Mouse (Mus musculus): Measurements from ENCODE around the gene Rufy1. TPM values are rescaled to one million over a fixed set of nuclear protein-coding genes. Genes with fewer than 3 reads are reported as not detected.

The Rufy1 gene
- polyA plus RNA-seq, 1 experiment from 2014 or later = 27.2 TPM

DNA sequence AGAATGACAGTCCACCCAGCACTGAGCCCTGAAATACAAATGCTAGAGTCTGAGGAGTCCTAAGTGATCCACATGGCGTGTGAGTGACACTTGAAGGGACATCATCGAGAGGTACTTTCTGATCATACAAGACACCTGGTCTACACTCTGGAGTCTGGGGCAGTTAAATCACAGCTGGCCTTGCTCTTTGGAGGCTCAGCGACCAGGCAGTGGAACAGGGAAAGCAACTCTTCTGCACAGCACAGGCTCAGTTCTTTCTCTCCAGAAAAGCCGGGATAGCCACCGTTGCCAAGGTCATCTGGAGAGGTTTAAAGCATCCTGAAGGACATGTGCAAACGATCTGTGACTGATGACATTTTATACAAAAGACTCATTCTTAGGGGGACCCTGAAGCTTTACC lies 23.7 kb downstream of the Rufy1 start:
- H3K27me3 ChIP-seq (replicated peaks; ENCODE audit: control insufficient read depth, insufficient read depth, low read length) = no peaks in the 10 kb centered on the region
- no peak overlapping the region for H3K27ac ChIP-seq (ENCODE audit: low read depth, low read length)
- H3K4me3 ChIP-seq (ENCODE audit: low read depth, low read length) = no peak overlapping the region
- no peak for DNase-seq (ENCODE audit: low spot score)
- no peak for ATAC-seq
- H3K9ac ChIP-seq (ENCODE audit: low read length) = no peak overlapping the region
- H3K4me2 ChIP-seq (ENCODE audit: low read length) = no peak overlapping the region
- 83% methylated on average over 6 of the region's 6 CpGs for WGBS
- peaks cover 59% of the 10 kb centered on the region for H3K36me3 ChIP-seq (ENCODE audit: control insufficient read depth, insufficient read depth, low read length)
- H3K4me1 ChIP-seq (ENCODE audit: control insufficient read depth, insufficient read depth, low read length) = no peaks in the 10 kb centered on the region
- no peaks in the 10 kb centered on the region for H3K9me3 ChIP-seq (replicated peaks; ENCODE audit: control insufficient read depth, low read length)

DNA sequence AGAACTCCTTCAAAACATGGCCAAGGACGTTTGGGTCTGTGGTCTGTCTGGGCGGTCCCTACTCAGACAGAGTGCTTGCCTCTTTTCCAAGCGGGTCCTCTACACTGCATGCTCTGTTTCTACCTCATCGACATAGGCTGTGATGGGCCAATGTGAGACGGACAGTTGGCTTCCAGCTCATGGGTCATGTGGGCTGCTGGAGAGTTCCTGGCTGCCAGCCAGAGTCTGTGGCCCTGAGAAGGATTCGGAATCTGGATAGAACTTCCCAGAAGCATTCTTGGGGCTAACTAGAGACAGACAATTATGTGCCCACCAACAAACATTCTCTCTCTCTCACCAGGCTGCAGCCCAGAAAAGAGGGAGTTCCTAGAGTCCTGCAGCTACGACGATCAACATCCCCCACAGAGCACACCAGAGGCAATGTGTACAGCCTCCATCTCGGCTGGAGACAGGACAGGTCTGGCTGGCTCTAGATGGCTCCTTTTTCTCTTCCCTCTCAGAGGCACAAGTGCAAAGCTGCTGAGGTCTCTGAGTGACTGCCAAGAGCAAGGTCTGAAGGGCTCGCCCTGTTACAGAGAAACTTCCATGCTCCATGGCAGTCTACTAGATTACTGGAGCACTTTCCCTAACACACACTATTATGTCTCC lies 27.4 kb downstream of the Rufy1 start:
- no peaks in the 10 kb centered on the region for H3K9me3 ChIP-seq (replicated peaks; ENCODE audit: control insufficient read depth, low read length)
- H3K4me3 ChIP-seq (ENCODE audit: low read depth, low read length) = no peak overlapping the region
- no peaks in the 10 kb centered on the region for H3K4me1 ChIP-seq (ENCODE audit: control insufficient read depth, insufficient read depth, low read length)
- H3K36me3 ChIP-seq (ENCODE audit: control insufficient read depth, insufficient read depth, low read length) = peaks cover 72% of the 10 kb centered on the region
- H3K27me3 ChIP-seq (replicated peaks; ENCODE audit: control insufficient read depth, insufficient read depth, low read length) = no peaks in the 10 kb centered on the region
- no peak overlapping the region for H3K9ac ChIP-seq (ENCODE audit: low read length)
- ATAC-seq (no peak), DNase-seq (ENCODE audit: low spot score) (no peak)
- no peak overlapping the region for H3K4me2 ChIP-seq (ENCODE audit: low read length)
- no peak overlapping the region for H3K27ac ChIP-seq (ENCODE audit: low read depth, low read length)
- 77% methylated on average over 10 of the region's 10 CpGs for WGBS

DNA sequence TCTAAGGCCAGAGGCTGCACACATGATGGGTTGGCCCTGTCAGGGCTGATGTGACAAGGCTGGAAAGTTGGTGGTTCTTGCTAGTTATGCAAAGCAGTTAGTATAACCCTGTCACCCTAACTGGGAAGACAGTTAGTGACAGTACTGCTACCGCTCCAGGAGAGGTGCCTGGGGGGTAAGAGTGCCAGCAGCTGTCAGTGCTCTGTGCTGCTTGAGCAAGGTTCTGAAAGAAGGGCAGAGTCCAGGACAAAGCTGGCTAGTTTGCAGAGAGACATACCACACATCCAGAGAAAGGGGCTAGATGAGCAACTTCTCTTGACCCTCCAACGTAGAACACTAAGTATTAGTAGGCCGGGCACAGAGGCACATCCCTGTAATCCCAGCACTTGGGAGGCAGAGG lies 28.4 kb downstream of the Rufy1 start:
- Histone ChIP-seq H3K9me3 (replicated peaks; ENCODE audit: control insufficient read depth, low read length) (no peaks in the 10 kb centered on the region), H3K9ac (ENCODE audit: low read length) (no peak overlapping the region), H3K27ac (ENCODE audit: low read depth, low read length) (no peak overlapping the region), H3K4me3 (ENCODE audit: low read depth, low read length) (no peak overlapping the region), H3K27me3 (replicated peaks; ENCODE audit: control insufficient read depth, insufficient read depth, low read length) (no peaks in the 10 kb centered on the region), H3K36me3 (ENCODE audit: control insufficient read depth, insufficient read depth, low read length) (peaks cover 78% of the 10 kb centered on the region), H3K4me1 (ENCODE audit: control insufficient read depth, insufficient read depth, low read length) (no peaks in the 10 kb centered on the region), H3K4me2 (ENCODE audit: low read length) (no peak overlapping the region)
- 99% methylated on average over 3 of the region's 3 CpGs for WGBS
- DNase-seq (ENCODE audit: low spot score) (no peak), ATAC-seq (no peak)

DNA sequence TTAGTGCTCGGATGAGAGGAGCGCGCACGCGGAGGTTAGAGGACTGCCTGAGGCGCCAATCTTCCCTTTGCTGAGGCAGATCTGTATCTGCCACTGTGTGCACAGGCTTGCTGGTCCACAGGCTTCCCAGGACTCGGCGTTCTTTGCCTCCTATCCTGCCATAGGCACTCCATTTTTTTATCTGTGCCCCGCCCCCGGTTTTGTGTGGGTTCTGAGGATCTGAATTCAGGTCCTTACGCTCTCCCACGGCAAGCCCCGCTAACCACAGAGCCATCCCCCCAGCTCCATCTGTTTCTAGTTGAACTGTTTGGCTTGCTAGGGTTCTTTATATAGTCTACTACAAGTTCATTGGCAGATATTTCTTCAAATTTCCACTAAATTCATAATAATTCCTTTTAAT lies 32.1 kb downstream of the Rufy1 start:
- Histone ChIP-seq H3K27me3 (replicated peaks; ENCODE audit: control insufficient read depth, insufficient read depth, low read length) (no peaks in the 10 kb centered on the region), H3K9ac (ENCODE audit: low read length) (no peak overlapping the region), H3K4me1 (ENCODE audit: control insufficient read depth, insufficient read depth, low read length) (no peaks in the 10 kb centered on the region), H3K4me3 (ENCODE audit: low read depth, low read length) (no peak overlapping the region), H3K9me3 (replicated peaks; ENCODE audit: control insufficient read depth, low read length) (no peaks in the 10 kb centered on the region), H3K36me3 (ENCODE audit: control insufficient read depth, insufficient read depth, low read length) (peaks cover 90% of the 10 kb centered on the region), H3K4me2 (ENCODE audit: low read length) (no peak overlapping the region), H3K27ac (ENCODE audit: low read depth, low read length) (no peak overlapping the region)
- DNase-seq (ENCODE audit: low spot score) = no peak
- 95% methylated on average over 13 of the region's 13 CpGs for WGBS
- ATAC-seq = no peak

DNA sequence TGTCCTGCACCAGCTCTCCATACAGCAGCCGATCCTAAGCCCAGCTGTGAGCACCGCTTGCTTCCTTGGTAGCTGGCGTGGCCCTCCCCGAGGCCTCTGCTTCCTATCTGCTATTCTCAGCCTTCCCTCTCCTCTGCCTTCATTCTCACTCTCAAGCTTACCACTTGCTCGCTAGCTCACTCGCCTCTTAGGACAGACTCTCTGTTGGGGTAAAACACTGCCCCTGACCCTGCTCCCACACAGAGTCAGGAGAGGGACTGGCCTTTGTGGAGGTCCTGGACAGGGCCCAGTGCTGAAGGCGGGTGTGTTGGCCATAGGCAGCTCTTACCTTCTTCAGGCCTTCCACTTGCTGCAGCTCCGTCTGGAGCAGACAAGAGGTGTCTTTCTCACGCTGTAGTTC lies 33.6 kb downstream of the Rufy1 start:
- H3K4me3 ChIP-seq (ENCODE audit: low read depth, low read length) = no peak overlapping the region
- DNase-seq (ENCODE audit: low spot score) (no peak), ATAC-seq (no peak)
- H3K9me3 ChIP-seq (replicated peaks; ENCODE audit: control insufficient read depth, low read length) = no peaks in the 10 kb centered on the region
- 90% methylated on average over 9 of the region's 9 CpGs for WGBS
- no peaks in the 10 kb centered on the region for H3K4me1 ChIP-seq (ENCODE audit: control insufficient read depth, insufficient read depth, low read length)
- no peak overlapping the region for H3K27ac ChIP-seq (ENCODE audit: low read depth, low read length)
- no peak overlapping the region for H3K9ac ChIP-seq (ENCODE audit: low read length)
- no peaks in the 10 kb centered on the region for H3K27me3 ChIP-seq (replicated peaks; ENCODE audit: control insufficient read depth, insufficient read depth, low read length)
- H3K36me3 ChIP-seq (ENCODE audit: control insufficient read depth, insufficient read depth, low read length) = peaks cover 87% of the 10 kb centered on the region
- no peak overlapping the region for H3K4me2 ChIP-seq (ENCODE audit: low read length)

DNA sequence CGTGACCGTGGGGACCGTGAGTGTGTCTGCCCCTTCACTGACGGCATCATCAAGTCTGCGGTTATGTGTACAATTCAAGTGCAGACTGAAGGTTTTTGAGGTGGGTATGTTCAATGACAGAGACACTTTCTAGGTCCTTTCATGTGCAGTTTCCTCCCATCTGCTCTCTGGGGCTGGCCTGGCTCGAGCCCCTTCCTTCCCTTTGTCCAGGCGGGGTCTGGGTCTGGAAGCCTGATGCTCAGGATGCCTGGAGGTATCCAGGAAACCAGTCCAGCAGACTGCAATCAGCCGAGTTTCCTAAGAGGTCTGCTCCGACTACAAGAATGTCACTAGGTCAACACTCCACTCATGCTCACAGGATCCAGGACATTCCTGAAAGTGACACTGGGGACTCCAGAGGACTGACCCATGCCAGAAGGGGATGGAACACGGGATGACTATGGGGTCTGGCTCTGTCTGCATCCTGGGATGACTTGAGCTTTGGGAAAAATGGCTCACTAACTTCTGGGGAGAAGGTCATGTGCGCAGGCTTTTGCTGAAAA lies 34.1 kb downstream of the Rufy1 start:
- H3K27me3 ChIP-seq (replicated peaks; ENCODE audit: control insufficient read depth, insufficient read depth, low read length) = no peaks in the 10 kb centered on the region

DNA sequence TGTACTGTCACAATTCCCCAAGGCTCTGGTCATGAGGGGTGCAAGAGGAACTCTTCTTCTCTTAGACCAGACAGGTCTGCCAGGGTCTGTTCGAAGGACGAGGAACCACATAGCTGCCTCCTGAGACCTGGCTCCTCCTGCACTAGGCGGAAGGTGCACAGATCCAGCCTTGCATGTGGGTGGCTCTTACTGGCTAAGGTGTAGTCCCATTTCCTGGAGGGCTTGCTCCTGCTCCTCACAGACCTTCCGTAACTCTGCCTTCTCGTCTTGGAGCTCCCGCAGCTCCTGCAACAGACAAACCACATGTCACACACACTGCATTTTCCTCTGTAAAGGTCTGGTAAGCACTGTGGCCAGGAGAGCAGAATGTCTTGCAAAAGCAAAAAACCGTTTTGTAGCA lies 36.2 kb downstream of the Rufy1 start:
- Histone ChIP-seq H3K4me2 (ENCODE audit: low read length) (no peak overlapping the region), H3K27me3 (replicated peaks; ENCODE audit: control insufficient read depth, insufficient read depth, low read length) (no peaks in the 10 kb centered on the region), H3K36me3 (ENCODE audit: control insufficient read depth, insufficient read depth, low read length) (peaks cover 78% of the 10 kb centered on the region), H3K9ac (ENCODE audit: low read length) (no peak overlapping the region), H3K4me1 (ENCODE audit: control insufficient read depth, insufficient read depth, low read length) (no peaks in the 10 kb centered on the region), H3K9me3 (replicated peaks; ENCODE audit: control insufficient read depth, low read length) (no peaks in the 10 kb centered on the region), H3K4me3 (ENCODE audit: low read depth, low read length) (no peak overlapping the region), H3K27ac (ENCODE audit: low read depth, low read length) (no peak overlapping the region)
- DNase-seq (ENCODE audit: low spot score) (no peak), ATAC-seq (no peak)
- WGBS = 90% methylated on average over 7 of the region's 7 CpGs

More for the DNA sequence above, 34.1 kb downstream of the Rufy1 start:
- Histone ChIP-seq H3K36me3 (ENCODE audit: control insufficient read depth, insufficient read depth, low read length) (peaks cover 86% of the 10 kb centered on the region), H3K4me3 (ENCODE audit: low read depth, low read length) (no peak overlapping the region), H3K4me1 (ENCODE audit: control insufficient read depth, insufficient read depth, low read length) (no peaks in the 10 kb centered on the region), H3K27ac (ENCODE audit: low read depth, low read length) (no peak overlapping the region), H3K4me2 (ENCODE audit: low read length) (no peak overlapping the region), H3K9ac (ENCODE audit: low read length) (no peak overlapping the region), H3K9me3 (replicated peaks; ENCODE audit: control insufficient read depth, low read length) (no peaks in the 10 kb centered on the region)
- 90% methylated on average over 11 of the region's 11 CpGs for WGBS
- DNase-seq (ENCODE audit: low spot score) (no peak), ATAC-seq (no peak)

DNA sequence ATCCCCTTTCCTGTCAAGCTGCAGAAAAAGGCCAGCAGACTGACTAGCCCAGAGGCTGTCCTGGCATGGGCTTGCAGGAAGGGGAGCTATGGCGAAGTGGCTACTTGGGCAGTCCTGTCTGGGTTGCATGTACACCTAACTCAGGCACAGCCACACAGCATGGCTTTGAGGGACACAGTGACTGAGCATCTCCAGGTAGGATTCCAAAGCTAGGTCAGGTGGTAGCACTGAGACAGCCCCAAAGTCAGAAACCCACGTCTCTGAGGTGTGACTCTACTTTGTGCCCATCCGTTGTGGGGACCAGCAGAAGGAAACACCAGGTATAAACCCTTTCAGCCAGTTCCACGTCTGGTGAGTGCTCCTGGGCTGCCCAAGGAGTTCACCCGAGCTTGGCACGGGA lies 37.6 kb downstream of the Rufy1 start:
- no peak overlapping the region for H3K4me2 ChIP-seq (ENCODE audit: low read length)
- no peaks in the 10 kb centered on the region for H3K4me1 ChIP-seq (ENCODE audit: control insufficient read depth, insufficient read depth, low read length)
- H3K27ac ChIP-seq (ENCODE audit: low read depth, low read length) = no peak overlapping the region
- no peak overlapping the region for H3K4me3 ChIP-seq (ENCODE audit: low read depth, low read length)
- H3K9me3 ChIP-seq (replicated peaks; ENCODE audit: control insufficient read depth, low read length) = no peaks in the 10 kb centered on the region
- ATAC-seq = no peak
- H3K27me3 ChIP-seq (replicated peaks; ENCODE audit: control insufficient read depth, insufficient read depth, low read length) = no peaks in the 10 kb centered on the region
- peaks cover 75% of the 10 kb centered on the region for H3K36me3 ChIP-seq (ENCODE audit: control insufficient read depth, insufficient read depth, low read length)
- 84% methylated on average over 6 of the region's 6 CpGs for WGBS
- H3K9ac ChIP-seq (ENCODE audit: low read length) = no peak overlapping the region
- no peak for DNase-seq (ENCODE audit: low spot score)

DNA sequence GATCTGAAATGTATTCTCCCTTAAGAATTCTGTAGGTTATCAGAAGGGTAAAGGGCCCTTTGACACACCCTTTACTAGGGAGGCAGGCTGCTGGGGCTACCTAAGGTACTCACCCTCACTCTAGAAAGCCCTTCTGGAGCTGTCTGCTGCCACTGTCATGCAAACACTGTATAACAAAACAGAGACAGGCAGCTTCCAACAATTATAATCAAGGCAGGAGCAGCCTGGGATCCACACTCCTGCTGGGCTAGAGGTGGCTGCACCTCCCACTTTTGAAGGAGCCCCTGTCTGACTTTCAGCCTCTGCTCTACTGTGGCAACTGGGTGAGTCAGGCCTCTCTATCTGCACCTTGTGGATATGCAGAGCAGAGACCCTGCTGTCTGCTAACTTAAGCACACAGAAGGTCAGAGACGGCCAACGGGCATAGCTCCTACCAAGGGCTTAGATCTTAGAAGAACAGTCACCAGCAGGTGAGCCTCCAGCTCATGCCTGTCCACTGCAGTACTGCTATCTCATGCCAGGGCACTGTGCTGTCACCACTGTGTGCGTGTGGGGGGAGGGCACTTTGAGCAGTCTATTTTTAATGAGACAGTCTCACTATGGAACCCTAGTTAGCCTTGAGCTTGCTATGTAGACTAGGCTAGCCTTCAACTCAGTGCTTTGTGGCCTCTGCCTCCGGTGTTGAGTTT lies 39.5 kb downstream of the Rufy1 start:
- peaks cover 75% of the 10 kb centered on the region for H3K36me3 ChIP-seq (ENCODE audit: control insufficient read depth, insufficient read depth, low read length)
- no peak overlapping the region for H3K4me3 ChIP-seq (ENCODE audit: low read depth, low read length)
- WGBS = 87% methylated on average over 4 of the region's 4 CpGs
- DNase-seq (ENCODE audit: low spot score) (no peak), ATAC-seq (no peak)
- H3K4me2 ChIP-seq (ENCODE audit: low read length) = no peak overlapping the region
- H3K9ac ChIP-seq (ENCODE audit: low read length) = no peak overlapping the region
- no peaks in the 10 kb centered on the region for H3K27me3 ChIP-seq (replicated peaks; ENCODE audit: control insufficient read depth, insufficient read depth, low read length)
- H3K4me1 ChIP-seq (ENCODE audit: control insufficient read depth, insufficient read depth, low read length) = no peaks in the 10 kb centered on the region
- H3K9me3 ChIP-seq (replicated peaks; ENCODE audit: control insufficient read depth, low read length) = no peaks in the 10 kb centered on the region
- H3K27ac ChIP-seq (ENCODE audit: low read depth, low read length) = no peak overlapping the region

Data from forebrain, embryonic 14.5 days (tissue).